Mouse (Mus musculus) CH12F3 (cell line): ENCODE data around the gene Acsbg2.
"Not testable (repeated sequence)": the region's sequence is repeated elsewhere in the genome, so short reads cannot be mapped to it uniquely, and the experiment has no call there.

Experiments used
- in situ Hi-C: fragments of 300-500 bp; cut with MboI; formaldehyde crosslinking; loops from 2 replicates; pipeline ENCODE4 v1.14.3; 2020; ENCODE audit warnings: low sequenced_read_pairs

The Acsbg2 gene

DNA sequence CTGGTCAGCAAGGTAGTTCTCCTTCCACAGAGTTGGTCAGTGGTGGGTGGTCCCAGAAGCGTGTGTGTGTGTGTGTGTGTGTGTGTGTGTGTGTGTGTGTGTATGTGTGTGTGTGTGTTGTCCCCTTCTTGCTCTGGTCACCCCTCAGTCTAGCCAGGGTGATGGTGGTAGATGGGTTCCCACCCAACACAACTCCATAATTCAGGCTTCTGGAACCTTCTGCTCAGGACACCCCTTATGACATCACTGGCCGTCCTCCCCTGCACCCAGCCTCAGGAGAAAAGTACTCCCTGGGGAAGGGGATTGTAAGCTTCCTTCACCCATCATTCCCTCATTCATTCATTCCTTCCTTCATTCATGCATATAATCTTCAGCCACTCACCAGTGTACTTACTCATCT is at the start of gene Acsbg2:
TSS of gene Acsbg2 (minus strand) at position 211 of the 400 bp plus-strand sequence.
- in situ Hi-C loops = no loop called here

GRCm38 (mm10) chr17:56919725-56920124 is 45.5 kb upstream of the Acsbg2 start:
- in situ Hi-C loops = no loop called here

DNA sequence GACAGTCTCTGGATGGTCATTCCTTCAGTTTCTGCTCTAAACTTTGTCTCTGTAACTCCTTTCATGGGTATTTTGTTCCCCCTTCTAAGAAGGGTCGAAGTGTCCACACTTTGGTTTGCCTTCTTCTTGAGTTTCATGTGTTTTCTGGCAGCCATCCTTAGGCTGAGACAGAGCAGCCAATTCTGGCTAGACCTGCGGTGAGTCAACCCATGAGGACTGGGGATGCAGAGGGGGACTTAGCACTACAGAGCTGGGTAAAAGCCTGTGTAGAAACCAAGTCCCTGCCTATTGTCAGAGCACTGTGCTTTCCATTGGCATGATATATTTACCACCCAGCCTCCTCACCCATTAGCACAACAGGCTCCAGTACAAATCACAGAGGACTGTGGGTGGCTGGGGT is 42.9 kb upstream of the Acsbg2 start:
- in situ Hi-C loops = no loop called here

DNA sequence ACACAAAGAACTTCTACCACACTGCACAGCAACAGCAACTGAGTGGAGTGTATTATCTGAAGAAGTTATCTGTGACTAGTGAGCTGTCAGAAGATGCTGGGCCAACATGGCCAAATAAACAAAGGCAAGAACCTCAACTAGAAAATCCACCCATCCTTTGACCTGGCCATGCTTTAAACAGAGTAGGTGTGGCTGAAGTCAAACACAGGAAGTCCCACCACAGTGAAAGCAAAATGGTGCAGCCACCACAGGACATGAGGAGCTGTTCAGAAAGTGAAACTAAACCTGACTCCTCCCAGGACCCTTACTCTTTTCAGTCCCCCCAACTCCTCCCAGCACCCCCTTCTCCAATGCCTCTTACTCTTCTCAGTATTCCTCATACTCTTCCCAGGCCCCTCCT is 39.2 kb upstream of the Acsbg2 start:
- in situ Hi-C loops = no loop called here

- in situ Hi-C loops = no loop called here
These were observed 38.8 kb upstream of the Acsbg2 start for GRCm38 (mm10) chr17:56913023-56913422.

GRCm38 (mm10) chr17:56909764-56910163 is 35.5 kb upstream of the Acsbg2 start:
- in situ Hi-C loops = not testable (repeated sequence)

- in situ Hi-C loops = no loop called here
These were observed 33.6 kb upstream of the Acsbg2 start for GRCm38 (mm10) chr17:56907887-56908286.

DNA sequence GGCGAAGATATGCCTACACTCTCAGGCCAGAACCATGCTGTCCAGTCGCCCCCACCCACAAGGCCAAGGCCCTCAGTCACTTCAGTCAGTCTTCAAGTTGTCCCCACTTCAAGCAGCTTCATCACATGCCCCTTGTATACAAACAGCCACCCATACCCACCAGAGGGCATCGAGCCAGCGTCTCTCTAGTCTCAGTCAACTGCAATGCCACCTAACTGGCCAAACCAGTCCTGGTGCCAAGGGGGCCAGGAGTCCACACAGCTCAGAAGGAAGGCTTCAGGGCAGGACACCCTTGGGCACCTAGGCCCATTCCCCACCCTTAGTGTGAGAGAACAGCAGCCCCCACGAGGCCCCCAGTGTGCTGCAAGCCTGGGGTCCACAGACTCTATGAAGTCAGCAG is 32.8 kb upstream of the Acsbg2 start:
- in situ Hi-C loops = no loop called here

- in situ Hi-C loops = no loop called here
These were observed 31.9 kb upstream of the Acsbg2 start for GRCm38 (mm10) chr17:56906166-56906565.

GRCm38 (mm10) chr17:56902698-56903097 is 28.5 kb upstream of the Acsbg2 start:
- in situ Hi-C loops = no loop called here

DNA sequence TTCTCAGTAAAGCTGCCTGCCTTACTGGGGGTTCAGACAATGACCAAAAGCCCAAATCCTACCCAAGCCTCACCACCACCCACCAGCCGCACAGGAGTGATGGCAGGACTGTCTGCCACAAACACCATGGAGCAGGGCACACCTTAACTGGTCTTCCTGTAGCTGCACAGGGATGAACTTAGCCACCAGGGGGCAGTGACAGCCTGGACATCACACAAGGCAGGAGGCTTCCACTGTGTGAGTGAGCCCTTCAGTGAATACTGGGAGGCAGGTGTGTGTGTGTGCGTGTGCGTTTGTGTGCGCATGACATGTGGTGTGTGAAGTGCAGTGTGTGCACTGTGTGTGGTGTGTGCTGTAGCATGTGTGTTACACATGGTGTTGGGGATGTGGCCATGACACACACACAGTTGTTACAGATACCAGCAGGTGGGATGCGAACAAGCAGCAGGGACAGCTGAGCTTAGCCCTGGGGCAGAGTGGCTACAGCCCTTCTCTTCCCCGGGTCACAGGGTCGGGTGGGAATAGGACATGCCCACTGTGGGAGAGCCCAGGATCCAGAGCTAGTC is 23.5 kb upstream of the Acsbg2 start:
- in situ Hi-C loops = no loop called here

DNA sequence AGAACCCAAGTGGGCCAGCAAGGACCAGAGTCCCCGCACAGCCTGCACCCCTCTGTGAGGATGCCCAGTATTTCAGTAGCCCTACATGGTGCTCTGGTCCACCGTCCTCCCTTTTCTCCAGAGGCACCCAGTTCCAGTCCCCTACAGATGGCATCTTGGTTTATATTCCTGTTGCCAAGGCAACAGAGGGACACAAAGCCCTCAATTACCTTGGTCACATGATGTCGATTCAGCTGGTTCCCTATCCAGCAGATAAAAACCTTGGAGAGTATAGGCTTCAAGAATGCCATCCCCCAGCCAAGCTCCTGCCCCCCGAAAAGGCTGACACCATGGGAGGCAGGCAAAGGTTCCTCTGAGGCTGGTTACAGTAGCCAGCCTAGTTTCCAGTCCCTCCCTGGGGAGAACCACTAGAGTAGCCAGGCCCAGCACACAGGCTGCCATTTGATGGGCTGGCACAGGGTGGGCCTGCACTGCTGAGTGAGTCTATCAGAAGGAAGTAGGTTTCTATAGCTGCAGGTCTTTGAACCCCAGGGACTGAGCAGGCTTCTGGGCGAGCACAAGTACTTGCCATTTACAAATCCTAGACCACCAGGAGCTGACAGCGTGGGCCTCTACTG is 22.4 kb upstream of the Acsbg2 start:
- in situ Hi-C loops = no loop called here

GRCm38 (mm10) chr17:56895368-56895918 is 21.2 kb upstream of the Acsbg2 start:
- in situ Hi-C loops = no loop called here

GRCm38 (mm10) chr17:56890018-56890417 is 15.8 kb upstream of the Acsbg2 start:
- in situ Hi-C loops = no loop called here

DNA sequence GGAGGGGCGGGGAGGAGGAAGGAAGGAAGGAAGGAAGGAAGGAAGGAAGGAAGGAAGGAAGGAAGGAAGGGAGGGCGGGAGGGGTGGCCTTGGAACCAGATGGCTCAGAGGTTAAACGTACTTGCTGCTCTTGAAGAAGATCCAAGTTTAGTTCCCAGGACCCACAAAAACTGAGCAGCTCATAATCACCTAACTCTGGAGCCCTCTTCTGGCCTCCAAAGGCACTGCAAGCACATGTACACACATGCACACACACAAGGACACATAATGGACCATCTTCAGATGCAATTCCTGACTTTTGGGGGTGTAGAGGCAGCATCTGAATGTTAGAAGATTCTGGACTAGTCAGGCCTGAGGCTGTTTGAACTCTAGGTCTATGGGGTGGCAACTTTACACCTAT is 13.8 kb upstream of the Acsbg2 start:
- in situ Hi-C loops = no loop called here

- in situ Hi-C loops = loop anchor here (5.0 kb wide), 1 partner anchor 58 kb away; no protein-coding TSS in a partner anchor
These were observed 10.6 kb upstream of the Acsbg2 start for GRCm38 (mm10) chr17:56884809-56885208.

DNA sequence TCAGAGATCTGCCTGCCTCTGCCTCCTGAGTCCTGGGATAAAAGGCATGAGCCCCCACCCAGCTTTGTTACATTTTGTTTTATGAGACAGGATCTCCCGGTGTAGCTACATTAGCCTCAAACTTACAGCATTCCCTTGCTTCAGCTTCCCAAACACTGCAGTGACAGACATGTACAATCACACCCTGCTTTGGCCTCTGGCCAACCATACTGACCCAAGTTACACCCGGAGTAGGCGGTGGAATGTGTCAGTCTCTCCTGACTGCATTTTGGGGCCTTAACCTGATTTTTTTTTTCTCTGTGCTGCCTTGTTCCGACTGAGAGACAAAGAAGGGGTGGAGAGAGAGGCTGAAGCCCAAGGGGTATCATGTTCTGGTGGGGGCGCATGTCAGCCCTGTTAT is 10.1 kb upstream of the Acsbg2 start:
- in situ Hi-C loops = loop anchor here (5.0 kb wide), 1 partner anchor 57 kb away; no protein-coding TSS in a partner anchor

GRCm38 (mm10) chr17:56883612-56884011 is 9.4 kb upstream of the Acsbg2 start:
- in situ Hi-C loops = loop anchor here (5.0 kb wide), 1 partner anchor 56 kb away; no protein-coding TSS in a partner anchor

DNA sequence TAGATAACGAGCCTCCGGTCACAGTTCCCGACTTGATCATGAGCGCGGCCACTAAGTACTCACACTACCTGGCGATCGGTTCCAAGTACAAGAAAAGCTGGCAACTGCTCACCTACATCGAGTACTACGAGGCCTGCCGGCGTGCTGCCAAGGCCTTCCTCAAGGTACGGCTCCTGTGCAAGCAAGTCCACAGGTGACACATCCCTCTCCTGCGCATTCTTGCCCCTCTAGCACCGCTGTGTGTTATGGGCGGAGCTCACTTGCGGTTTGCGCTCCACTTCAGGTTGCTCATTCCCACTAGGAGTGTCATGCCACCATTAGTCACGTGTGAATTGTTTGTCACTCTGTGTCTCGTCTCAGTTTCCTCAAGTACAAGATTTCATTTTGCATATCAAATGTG is 3.2 kb upstream of the Acsbg2 start:
- in situ Hi-C loops = no loop called here

GRCm38 (mm10) chr17:56876981-56877380 is 2.7 kb upstream of the Acsbg2 start:
- in situ Hi-C loops = no loop called here

- in situ Hi-C loops = no loop called here
These were observed 2.2 kb upstream of the Acsbg2 start for GRCm38 (mm10) chr17:56876465-56876864.

DNA sequence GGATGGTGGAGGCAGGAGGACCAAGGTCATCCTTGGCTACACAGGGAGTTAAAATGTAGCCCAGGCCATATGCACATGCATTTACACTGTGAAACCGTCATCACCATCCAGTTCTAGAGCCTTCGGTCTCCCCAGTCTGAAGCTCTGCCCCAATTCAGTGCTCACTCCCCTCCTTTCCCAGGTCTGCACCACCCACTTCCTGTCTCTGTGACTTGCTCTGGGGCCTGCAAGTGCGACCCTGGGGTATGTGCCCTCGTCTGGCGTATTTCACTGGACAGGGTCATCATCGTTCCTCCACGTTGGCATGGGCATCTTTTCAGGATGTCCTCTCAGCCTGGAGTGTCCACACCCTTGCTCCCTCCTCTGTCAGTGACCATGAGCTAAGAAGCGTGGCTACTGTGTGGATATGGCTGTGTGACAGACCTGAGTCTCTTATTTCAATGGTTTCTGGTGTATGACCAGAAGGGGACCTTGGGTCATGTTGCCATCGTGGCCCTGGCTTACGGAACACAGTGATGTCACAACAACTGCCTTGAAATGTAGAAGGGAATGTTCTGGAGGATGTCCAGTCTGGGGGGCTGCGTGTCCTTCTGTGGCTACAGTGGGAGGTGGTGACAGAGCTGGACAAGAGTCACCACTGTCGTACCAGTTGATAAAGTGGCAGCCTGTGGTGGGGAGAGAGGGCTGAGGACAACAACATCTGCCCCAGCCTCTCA is 847 bp upstream of the Acsbg2 start, which contains the start of gene 1700061G19Rik:
TSS of gene 1700061G19Rik (plus strand) at position 542 of the 716 bp plus-strand sequence.
- in situ Hi-C loops = no loop called here
